Mouse (Mus musculus): ENCODE measurements around the gene Spop.

DNA sequence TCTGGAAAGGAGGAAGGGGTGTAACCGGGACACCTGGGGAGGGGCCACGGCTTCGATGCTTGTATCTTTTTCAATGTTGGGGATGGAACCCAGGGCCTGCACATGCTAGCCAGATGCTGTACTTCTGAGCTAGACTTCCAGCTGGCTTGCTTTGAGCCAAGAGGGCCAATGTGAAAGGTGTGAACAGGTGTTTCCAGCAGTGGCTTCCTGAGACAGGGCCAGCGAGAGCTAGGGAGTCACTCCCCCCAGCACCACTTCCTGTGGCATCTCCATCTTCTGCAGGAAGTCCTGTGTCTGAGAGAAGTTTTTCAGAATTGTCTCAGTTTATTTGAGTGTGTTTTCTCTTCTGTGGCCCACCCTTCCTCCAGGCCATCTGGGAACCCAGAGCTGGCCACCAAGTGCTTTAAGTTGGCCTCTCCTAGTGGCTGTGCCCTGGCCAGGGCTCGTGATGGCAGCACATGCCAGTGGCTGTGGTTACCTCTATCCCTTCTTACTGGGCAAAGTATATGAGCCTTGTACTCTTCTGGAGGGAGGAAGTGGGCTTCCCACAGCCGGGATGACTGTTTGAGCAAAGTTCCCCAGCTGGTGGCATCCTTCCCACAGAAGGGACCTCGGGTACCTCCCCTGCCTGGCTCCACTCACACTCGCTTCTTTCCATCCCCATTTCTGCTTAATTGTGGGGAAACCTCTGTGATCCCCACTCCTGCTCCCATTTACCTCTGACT lies 46.7 kb upstream of the Spop start:
- TF ChIP-seq CTCF (IDR thresholded peaks at IDR 0.05; ENCODE audit: low read depth) (no peak), EP300 (optimal IDR thresholded peaks at IDR 0.05) (no peak)
